Comparison of ENCODE assay signal across 10 mouse cellular contexts in the genomic region with DNA sequence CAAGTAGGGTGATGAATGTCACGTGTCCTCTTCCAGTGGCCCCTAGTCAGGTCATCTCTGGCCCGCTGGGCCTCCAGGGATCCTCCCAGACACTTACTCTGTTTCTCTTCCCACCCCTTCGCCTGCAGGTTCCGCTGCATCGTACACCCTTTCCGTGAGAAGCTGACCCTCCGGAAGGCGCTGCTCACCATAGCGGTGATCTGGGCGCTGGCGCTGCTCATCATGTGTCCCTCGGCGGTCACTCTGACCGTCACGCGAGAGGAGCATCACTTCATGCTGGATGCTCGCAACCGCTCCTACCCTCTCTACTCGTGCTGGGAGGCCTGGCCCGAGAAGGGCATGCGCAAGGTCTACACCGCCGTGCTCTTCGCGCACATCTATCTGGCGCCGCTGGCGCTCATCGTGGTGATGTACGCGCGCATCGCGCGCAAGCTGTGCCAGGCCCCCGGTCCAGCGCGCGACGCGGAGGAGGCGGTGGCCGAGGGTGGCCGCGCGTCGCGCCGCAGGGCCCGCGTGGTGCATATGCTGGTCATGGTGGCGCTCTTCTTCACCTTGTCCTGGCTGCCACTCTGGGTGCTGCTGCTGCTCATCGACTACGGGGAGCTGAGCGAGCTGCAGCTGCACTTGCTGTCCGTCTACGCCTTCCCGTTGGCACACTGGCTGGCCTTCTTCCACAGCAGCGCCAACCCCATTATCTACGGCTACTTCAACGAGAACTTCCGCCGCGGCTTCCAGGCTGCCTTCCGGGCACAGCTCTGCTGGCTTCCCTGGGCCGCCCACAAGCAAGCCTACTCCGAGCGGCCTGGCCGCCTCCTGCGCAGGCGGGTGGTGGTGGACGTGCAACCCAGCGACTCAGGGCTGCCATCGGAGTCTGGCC. TPM values are rescaled to one million over a fixed set of nuclear protein-coding genes. Genes with fewer than 3 reads are reported as not detected.
DNase-seq lines count a peak whose midpoint lies in the region; ATAC-seq and TF ChIP-seq lines count a peak whose summit lies in the region.
"Had no signal": no experiment of that assay in that cellular context is flagged by ENCODE, and none has a peak within 500 bp of the region (broad histone marks: within the 10 kb centered on the region; RNA-seq: fewer than 3 reads in every experiment).

No protein-coding gene starts in this region.

- WGBS in embryonic facial prominence, embryonic 11.5 days, result 3% methylated on average over 73 of the region's 74 CpGs
- WGBS in limb, embryonic 11.5 days, result 3% methylated on average over 74 of the region's 74 CpGs
- WGBS in midbrain, embryonic 10.5 days, result 3% methylated on average over 74 of the region's 74 CpGs
- 4% methylated on average over 74 of the region's 74 CpGs for WGBS in stomach, postnatal 0 days

- intact Hi-C loops in heart, postnatal 14 days (cut with DNase I), result no loop called here

- TF ChIP-seq EP300 in stomach, postnatal 0 days (optimal IDR thresholded peaks at IDR 0.05), result no peak

- H3K4me1 ChIP-seq in E14TG2a.4 (replicated peaks; ENCODE audit: low read depth, low read length), result peaks cover 33% of the 10 kb centered on the region
- peaks cover 10% of the 10 kb centered on the region for H3K4me1 ChIP-seq in embryonic facial prominence, embryonic 11.5 days (ENCODE audit: control insufficient read depth, insufficient read depth, low read length)
- peaks cover 20% of the 10 kb centered on the region for H3K4me1 ChIP-seq in limb, embryonic 11.5 days (ENCODE audit: control insufficient read depth, insufficient read depth, low read length)
- H3K4me1 ChIP-seq in midbrain, embryonic 10.5 days, result peaks cover 24% of the 10 kb centered on the region
- peaks cover 6% of the 10 kb centered on the region; the same call in 1 of the 2 replicates for H3K4me1 ChIP-seq in stomach, postnatal 0 days (replicated peaks; ENCODE audit: control insufficient read depth, insufficient read depth)

- peak overlapping the region; percentile 74 for H3K4me3 ChIP-seq in E14TG2a.4 (replicated peaks; ENCODE audit: low read length)
- H3K4me3 ChIP-seq in embryonic facial prominence, embryonic 11.5 days (ENCODE audit: low read depth, low read length), result peak overlapping the region; percentile 37
- peak overlapping the region; percentile 39 for H3K4me3 ChIP-seq in limb, embryonic 11.5 days (ENCODE audit: low read depth, low read length)
- H3K4me3 ChIP-seq in midbrain, embryonic 10.5 days, result peak overlapping the region; percentile 58
- H3K4me3 ChIP-seq in stomach, postnatal 0 days (ENCODE audit: low read depth, low read length), result peak overlapping the region; percentile 29

- peak; percentile 37 for ATAC-seq in embryonic facial prominence, embryonic 11.5 days (replicated peaks; ENCODE audit: insufficient number of reproducible peaks, low FRiP score, low TSS enrichment, low read depth)
- ATAC-seq in limb, embryonic 11.5 days (ENCODE audit: insufficient number of reproducible peaks, low FRiP score, low TSS enrichment, low read depth), result no peak
- ATAC-seq in stomach, postnatal 0 days (ENCODE audit: low FRiP score, low TSS enrichment), result no peak; the same call in 1 of the 2 replicates

- no peaks in the 10 kb centered on the region for H3K9me3 ChIP-seq in E14TG2a.4 (ENCODE audit: low read length)
- no peaks in the 10 kb centered on the region for H3K9me3 ChIP-seq in embryonic facial prominence, embryonic 11.5 days (replicated peaks; ENCODE audit: control insufficient read depth, low read length)
- no peaks in the 10 kb centered on the region for H3K9me3 ChIP-seq in limb, embryonic 11.5 days (ENCODE audit: control insufficient read depth, low read length)
- H3K9me3 ChIP-seq in midbrain, embryonic 10.5 days (replicated peaks), result no peaks in the 10 kb centered on the region
- no peaks in the 10 kb centered on the region for H3K9me3 ChIP-seq in stomach, postnatal 0 days (ENCODE audit: control insufficient read depth, low read length)

- H3K36me3 ChIP-seq in E14TG2a.4 (ENCODE audit: insufficient read depth, low read length), result no peaks in the 10 kb centered on the region
- no peaks in the 10 kb centered on the region for H3K36me3 ChIP-seq in embryonic facial prominence, embryonic 11.5 days (replicated peaks; ENCODE audit: control insufficient read depth, insufficient read depth, low read depth, low read length)
- H3K36me3 ChIP-seq in limb, embryonic 11.5 days (ENCODE audit: control insufficient read depth, insufficient read depth, low read length), result no peaks in the 10 kb centered on the region
- no peaks in the 10 kb centered on the region for H3K36me3 ChIP-seq in midbrain, embryonic 10.5 days
- no peaks in the 10 kb centered on the region for H3K36me3 ChIP-seq in stomach, postnatal 0 days (ENCODE audit: control insufficient read depth, insufficient read depth, low read length)

- peak overlapping the region; percentile 80 for H3K4me2 ChIP-seq in embryonic facial prominence, embryonic 11.5 days (ENCODE audit: low read depth, low read length)
- peak overlapping the region; percentile 95 for H3K4me2 ChIP-seq in limb, embryonic 11.5 days (ENCODE audit: low read depth, severe bottlenecking)
- H3K4me2 ChIP-seq in stomach, postnatal 0 days (replicated peaks; ENCODE audit: low read depth), result peak overlapping the region; percentile 66

- TF ChIP-seq CTCF in E14TG2a.4 (conservative IDR thresholded peaks at IDR 0.05; ENCODE audit: low read length), result no peak
- no peak for TF ChIP-seq CTCF in stomach, postnatal 0 days (IDR thresholded peaks at IDR 0.05; ENCODE audit: low read depth)

- DNase-seq in cerebellum, adult 9-11 months, result peak; percentile 9
- DNase-seq in cerebellum, adult 9-10 months, result no peak
- DNase-seq in embryonic facial prominence, embryonic 11.5 days (ENCODE audit: low spot score), result peak; percentile 35
- DNase-seq in heart, postnatal 14 days, result peak; percentile 17 to 26
- peak; percentile 56 for DNase-seq in limb, embryonic 11.5 days (ENCODE audit: low spot score)
- peak; percentile 46 for DNase-seq in midbrain, embryonic 10.5 days (ENCODE audit: low spot score)
- DNase-seq in stomach, postnatal 0 days (ENCODE audit: low spot score), result no peak

- H3K9ac ChIP-seq in embryonic facial prominence, embryonic 11.5 days (replicated peaks; ENCODE audit: low read length), result peak overlapping the region; percentile 43
- peak overlapping the region; percentile 50 for H3K9ac ChIP-seq in limb, embryonic 11.5 days (ENCODE audit: low read length)
- H3K9ac ChIP-seq in stomach, postnatal 0 days (ENCODE audit: low read length), result peak overlapping the region; percentile 47

- H3K27ac ChIP-seq in embryonic facial prominence, embryonic 11.5 days (replicated peaks; ENCODE audit: low read depth, low read length), result no peak overlapping the region
- H3K27ac ChIP-seq in limb, embryonic 11.5 days (replicated peaks; ENCODE audit: low read depth, low read length), result no peak overlapping the region
- H3K27ac ChIP-seq in midbrain, embryonic 10.5 days (replicated peaks), result peak overlapping the region; percentile 71
- H3K27ac ChIP-seq in stomach, postnatal 0 days (replicated peaks), result no peak overlapping the region

- H3K27me3 ChIP-seq in E14TG2a.4 (ENCODE audit: insufficient read depth, low read length), result peaks cover 61% of the 10 kb centered on the region
- peaks cover 17% of the 10 kb centered on the region for H3K27me3 ChIP-seq in embryonic facial prominence, embryonic 11.5 days (ENCODE audit: control insufficient read depth, insufficient read depth, low read length)
- peaks cover 18% of the 10 kb centered on the region for H3K27me3 ChIP-seq in limb, embryonic 11.5 days (ENCODE audit: control insufficient read depth, insufficient read depth, low read length)
- H3K27me3 ChIP-seq in midbrain, embryonic 10.5 days (ENCODE audit: low read depth, poor library complexity, severe bottlenecking), result peaks cover 51% of the 10 kb centered on the region
- no peaks in the 10 kb centered on the region; the same call in 1 of the 2 replicates for H3K27me3 ChIP-seq in stomach, postnatal 0 days (ENCODE audit: control insufficient read depth, insufficient read depth, low read length)

RNA-seq across cellular contexts. Expression of a gene that starts 22.7 kb away (rescaled TPM):
- polyA plus RNA-seq in embryonic facial prominence, embryonic 11.5 days (2014; fragmentation: Nextera tagmentation; extraction: Ambion mirVana), result 312 and 320 TPM in 2 replicates
- total RNA-seq in heart, postnatal 14 days (2021), result 10 to 100 TPM; 47.1 to 47.4 TPM
- polyA plus RNA-seq in limb, embryonic 11.5 days (2014; fragmentation: Nextera tagmentation; extraction: Ambion mirVana), result 314 and 321 TPM in 2 replicates
- polyA plus RNA-seq in midbrain, embryonic 10.5 days (2016; fragmentation: Nextera tagmentation; extraction: Ambion mirVana), result 310 and 362 TPM in 2 replicates
- 117 and 124 TPM in 2 replicates for polyA plus RNA-seq in stomach, postnatal 0 days (2015; fragmentation: Nextera tagmentation; extraction: Ambion mirVana)

RNA-seq across cellular contexts. Expression of a gene that starts 30.3 kb away (rescaled TPM):
- 0.06 and 0.11 TPM in 2 replicates for polyA plus RNA-seq in embryonic facial prominence, embryonic 11.5 days (2014; fragmentation: Nextera tagmentation; extraction: Ambion mirVana)
- not detected for total RNA-seq in heart, postnatal 14 days (2021)
- not detected in 2 replicates for polyA plus RNA-seq in limb, embryonic 11.5 days (2014; fragmentation: Nextera tagmentation; extraction: Ambion mirVana)
- polyA plus RNA-seq in midbrain, embryonic 10.5 days (2016; fragmentation: Nextera tagmentation; extraction: Ambion mirVana), result 0.11 and 0.15 TPM in 2 replicates
- polyA plus RNA-seq in stomach, postnatal 0 days (2015; fragmentation: Nextera tagmentation; extraction: Ambion mirVana), result 0.07 and 0.08 TPM in 2 replicates
- total RNA-seq: gastrocnemius, adult 8-10 months had no signal
- polyA plus RNA-seq: C2C12 had no signal

RNA-seq across cellular contexts. Expression of a gene that starts 54.5 kb away (rescaled TPM):
- polyA plus RNA-seq in embryonic facial prominence, embryonic 11.5 days (2014; fragmentation: Nextera tagmentation; extraction: Ambion mirVana), result 273 and 274 TPM in 2 replicates
- total RNA-seq in heart, postnatal 14 days (2021), result 100 to 1,000 TPM; 140 to 141 TPM
- 245 and 250 TPM in 2 replicates for polyA plus RNA-seq in limb, embryonic 11.5 days (2014; fragmentation: Nextera tagmentation; extraction: Ambion mirVana)
- 232 and 244 TPM in 2 replicates for polyA plus RNA-seq in midbrain, embryonic 10.5 days (2016; fragmentation: Nextera tagmentation; extraction: Ambion mirVana)
- polyA plus RNA-seq in stomach, postnatal 0 days (2015; fragmentation: Nextera tagmentation; extraction: Ambion mirVana), result 135 and 146 TPM in 2 replicates

Comparison
In these comparisons a context has a peak if more than half of its experiments do, and no peak if none do; other contexts are left out.
1. DNase-seq: peak in cerebellum, adult 9-11 months (single experiment), embryonic facial prominence, embryonic 11.5 days (single experiment), heart, postnatal 14 days (2 of 2), limb, embryonic 11.5 days (single experiment) and midbrain, embryonic 10.5 days (single experiment); none in cerebellum, adult 9-10 months (single experiment) and stomach, postnatal 0 days (single experiment).
2. Peak in every context shown above with its lines, with median percentiles within 50 percentile points of each other: H3K4me3 ChIP-seq, H3K4me2 ChIP-seq and H3K9ac ChIP-seq.